Mouse (Mus musculus): ENCODE data around the gene Hmces. TPM values are rescaled to one million over a fixed set of nuclear protein-coding genes. Genes with fewer than 3 reads are reported as not detected.
"Not testable (repeated sequence)": the region's sequence is repeated elsewhere in the genome, so short reads cannot be mapped to it uniquely, and the experiment has no call there.

Hmces gene
- polyA plus RNA-seq, 1 experiment = 16.3 TPM

DNA sequence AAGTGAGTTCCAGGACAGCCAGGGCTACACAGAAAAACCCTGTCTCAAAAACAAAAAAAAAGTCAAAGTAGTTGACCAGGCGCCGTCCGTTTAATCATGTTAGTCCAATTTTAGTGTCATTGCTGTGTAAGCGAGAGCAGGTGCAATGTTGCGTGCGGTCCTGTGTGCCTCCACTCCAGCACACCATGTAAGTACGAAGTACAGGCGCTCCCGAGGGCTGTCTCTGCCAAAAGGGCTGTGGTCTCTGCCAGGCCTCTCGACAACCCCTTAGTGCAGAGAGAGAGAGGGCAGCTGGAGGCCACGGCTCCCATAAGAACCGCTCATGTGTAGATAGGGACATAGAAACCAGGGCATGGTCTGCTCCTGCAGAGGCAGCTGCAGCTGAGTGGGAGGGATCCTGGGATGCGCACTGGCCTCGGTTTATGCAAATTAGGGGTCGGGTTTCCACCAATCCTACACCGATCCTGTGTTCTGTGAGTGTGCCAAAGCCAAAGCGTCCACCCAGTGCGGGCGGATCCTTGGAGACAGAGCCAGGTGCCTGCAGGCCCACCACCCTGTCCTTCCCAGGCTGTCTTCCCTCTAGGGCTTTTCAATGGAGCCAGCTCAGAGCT lies 23.5 kb downstream of the Hmces start:
- Histone ChIP-seq H3K27me3 (ENCODE audit: control insufficient read depth, insufficient read depth, low read length) (no peaks in the 10 kb centered on the region), H3K4me1 (ENCODE audit: control insufficient read depth, insufficient read depth, insufficient read length) (no peaks in the 10 kb centered on the region), H3K36me3 (ENCODE audit: control insufficient read depth, insufficient read depth, low read length) (peaks cover 24% of the 10 kb centered on the region), H3K4me3 (ENCODE audit: extremely low read depth, insufficient read depth, insufficient read length) (no peak overlapping the region), H3K27ac (ENCODE audit: insufficient read depth, low read length) (no peak overlapping the region)
- 87% methylated on average over 19 of the region's 19 CpGs for WGBS
- TF ChIP-seq CTCF (IDR thresholded peaks at IDR 0.05; ENCODE audit: extremely low read depth, insufficient read depth, insufficient read length, insufficient replicate concordance) (no peak), POLR2A (IDR thresholded peaks at IDR 0.05; ENCODE audit: low read depth, low read length) (no peak)
- no peak for DNase-seq (ENCODE audit: low read depth in 1 of 2, low spot score in 2 of 2)

GRCm38 (mm10) chr6:87938941-87939340 lies 25.2 kb downstream of the Hmces start:
- Histone ChIP-seq H3K4me3 (ENCODE audit: extremely low read depth, insufficient read depth, insufficient read length) (no peak overlapping the region), H3K27me3 (ENCODE audit: control insufficient read depth, insufficient read depth, low read length) (no peaks in the 10 kb centered on the region), H3K4me1 (ENCODE audit: control insufficient read depth, insufficient read depth, insufficient read length) (no peaks in the 10 kb centered on the region), H3K36me3 (ENCODE audit: control insufficient read depth, insufficient read depth, low read length) (peaks cover 17% of the 10 kb centered on the region), H3K27ac (ENCODE audit: insufficient read depth, low read length) (no peak overlapping the region)
- TF ChIP-seq POLR2A (IDR thresholded peaks at IDR 0.05; ENCODE audit: low read depth, low read length) (no peak), CTCF (IDR thresholded peaks at IDR 0.05; ENCODE audit: extremely low read depth, insufficient read depth, insufficient read length, insufficient replicate concordance) (no peak)
- WGBS = 94% methylated on average over 3 of the region's 3 CpGs
- DNase-seq (ENCODE audit: low read depth in 1 of 2, low spot score in 2 of 2) = no peak

DNA sequence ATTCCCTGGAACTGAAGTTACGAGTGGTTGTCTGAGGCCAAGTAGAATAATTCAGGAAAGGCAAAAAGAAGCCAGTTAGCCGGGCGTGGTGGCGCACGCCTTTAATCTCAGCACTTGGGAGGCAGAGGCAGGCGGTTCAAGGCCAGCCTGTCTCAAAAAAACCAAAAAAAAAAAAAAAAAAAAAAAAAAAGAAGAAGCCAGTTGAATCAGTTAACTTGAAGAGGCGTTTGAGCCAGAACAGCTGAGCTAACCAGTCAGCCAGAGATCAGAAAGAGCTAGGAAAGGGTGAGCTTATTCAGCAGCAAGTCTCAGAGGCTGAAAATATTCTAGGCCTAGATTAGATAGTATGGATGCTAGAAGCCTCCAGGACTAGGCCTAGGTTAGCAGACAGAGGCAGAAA lies 28.4 kb downstream of the Hmces start:
- whole genome bisulfite sequencing = 85% methylated on average over 7 of the region's 7 CpGs
- no peaks in the 10 kb centered on the region for H3K4me1 ChIP-seq (ENCODE audit: control insufficient read depth, insufficient read depth, insufficient read length)
- TF ChIP-seq CTCF (IDR thresholded peaks at IDR 0.05; ENCODE audit: extremely low read depth, insufficient read depth, insufficient read length, insufficient replicate concordance) (no peak), POLR2A (IDR thresholded peaks at IDR 0.05; ENCODE audit: low read depth, low read length) (no peak)
- H3K4me3 ChIP-seq (ENCODE audit: extremely low read depth, insufficient read depth, insufficient read length) = no peak overlapping the region
- H3K27me3 ChIP-seq (ENCODE audit: control insufficient read depth, insufficient read depth, low read length) = no peaks in the 10 kb centered on the region
- no peak overlapping the region for H3K27ac ChIP-seq (ENCODE audit: insufficient read depth, low read length)
- H3K36me3 ChIP-seq (ENCODE audit: control insufficient read depth, insufficient read depth, low read length) = no peaks in the 10 kb centered on the region; the same call in 1 of the 2 replicates
- DNase-seq (ENCODE audit: low read depth in 1 of 2, low spot score in 2 of 2) = no peak

DNA sequence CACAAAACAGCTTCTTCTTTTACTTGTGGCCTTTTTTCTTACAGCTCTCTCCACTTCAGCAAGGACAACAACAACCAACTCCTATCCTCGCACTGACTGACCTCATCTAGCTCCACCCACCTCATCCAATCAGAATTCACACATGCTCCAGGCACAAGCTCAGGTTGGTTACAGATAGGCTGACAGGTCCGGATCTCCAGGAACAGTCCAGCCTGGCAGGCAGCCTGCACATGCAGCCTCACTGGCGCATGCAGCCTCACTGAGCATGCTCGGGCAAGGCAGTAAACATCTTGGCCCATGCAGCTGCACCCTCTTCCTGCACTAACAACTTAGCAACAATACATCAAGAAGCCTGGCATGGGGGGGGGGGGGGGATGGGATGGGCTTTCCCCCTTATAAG lies 48.7 kb downstream of the Hmces start:
- WGBS = 91% methylated on average over 4 of the region's 4 CpGs
- H3K4me3 ChIP-seq (ENCODE audit: extremely low read depth, insufficient read depth, insufficient read length); DNase-seq (ENCODE audit: low read depth in 1 of 2, low spot score in 2 of 2): not testable (repeated sequence)

GRCm38 (mm10) chr6:87970041-87970440 lies 56.3 kb downstream of the Hmces start:
- Histone ChIP-seq H3K36me3 (ENCODE audit: control insufficient read depth, insufficient read depth, low read length) (no peaks in the 10 kb centered on the region), H3K27ac (ENCODE audit: insufficient read depth, low read length) (no peak overlapping the region), H3K4me3 (ENCODE audit: extremely low read depth, insufficient read depth, insufficient read length) (no peak overlapping the region), H3K4me1 (ENCODE audit: control insufficient read depth, insufficient read depth, insufficient read length) (no peaks in the 10 kb centered on the region), H3K27me3 (ENCODE audit: control insufficient read depth, insufficient read depth, low read length) (no peaks in the 10 kb centered on the region)
- 55% methylated on average over 2 of the region's 2 CpGs for WGBS
- no peak for DNase-seq (ENCODE audit: low read depth in 1 of 2, low spot score in 2 of 2)
- no peak for TF ChIP-seq POLR2A (IDR thresholded peaks at IDR 0.05; ENCODE audit: low read depth, low read length)

More for the DNA sequence above, 48.7 kb downstream of the Hmces start:
- not testable (repeated sequence) for H3K4me1 ChIP-seq (ENCODE audit: control insufficient read depth, insufficient read depth, insufficient read length); H3K36me3 ChIP-seq (ENCODE audit: control insufficient read depth, insufficient read depth, low read length); H3K27me3 ChIP-seq (ENCODE audit: control insufficient read depth, insufficient read depth, low read length); H3K27ac ChIP-seq (ENCODE audit: insufficient read depth, low read length)

DNA sequence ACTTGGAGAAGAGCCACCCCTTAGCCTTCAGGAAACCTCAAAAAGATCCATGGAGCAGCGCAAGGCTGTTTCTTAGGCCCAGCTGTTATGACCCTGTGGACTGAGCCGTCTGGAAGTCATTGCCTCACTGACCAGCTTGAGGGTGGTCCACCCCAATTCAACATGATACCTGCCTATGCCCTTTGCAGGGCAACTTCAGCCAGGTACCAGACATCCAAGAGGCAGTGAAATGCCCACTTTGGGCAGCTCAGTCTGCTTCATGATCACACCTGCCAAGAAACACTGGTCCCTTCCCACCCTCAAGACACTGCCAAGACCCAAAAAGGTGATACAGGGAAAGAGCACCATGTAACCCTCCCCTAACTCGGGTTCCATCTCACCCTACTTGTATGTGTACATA lies 66.0 kb downstream of the Hmces start:
- no peaks in the 10 kb centered on the region for H3K36me3 ChIP-seq (ENCODE audit: control insufficient read depth, insufficient read depth, low read length)
- H3K4me1 ChIP-seq (ENCODE audit: control insufficient read depth, insufficient read depth, insufficient read length) = peaks cover 12% of the 10 kb centered on the region
- no peak for TF ChIP-seq CTCF (IDR thresholded peaks at IDR 0.05; ENCODE audit: extremely low read depth, insufficient read depth, insufficient read length, insufficient replicate concordance)
- no peak for TF ChIP-seq POLR2A (IDR thresholded peaks at IDR 0.05; ENCODE audit: low read depth, low read length)
- WGBS = 82% methylated on average over 3 of the region's 3 CpGs
- DNase-seq (ENCODE audit: low read depth in 1 of 2, low spot score in 2 of 2) = no peak
- H3K27me3 ChIP-seq (ENCODE audit: control insufficient read depth, insufficient read depth, low read length) = peaks cover 21% of the 10 kb centered on the region
- no peak overlapping the region for H3K4me3 ChIP-seq (ENCODE audit: extremely low read depth, insufficient read depth, insufficient read length)
- no peak overlapping the region for H3K27ac ChIP-seq (ENCODE audit: insufficient read depth, low read length)

DNA sequence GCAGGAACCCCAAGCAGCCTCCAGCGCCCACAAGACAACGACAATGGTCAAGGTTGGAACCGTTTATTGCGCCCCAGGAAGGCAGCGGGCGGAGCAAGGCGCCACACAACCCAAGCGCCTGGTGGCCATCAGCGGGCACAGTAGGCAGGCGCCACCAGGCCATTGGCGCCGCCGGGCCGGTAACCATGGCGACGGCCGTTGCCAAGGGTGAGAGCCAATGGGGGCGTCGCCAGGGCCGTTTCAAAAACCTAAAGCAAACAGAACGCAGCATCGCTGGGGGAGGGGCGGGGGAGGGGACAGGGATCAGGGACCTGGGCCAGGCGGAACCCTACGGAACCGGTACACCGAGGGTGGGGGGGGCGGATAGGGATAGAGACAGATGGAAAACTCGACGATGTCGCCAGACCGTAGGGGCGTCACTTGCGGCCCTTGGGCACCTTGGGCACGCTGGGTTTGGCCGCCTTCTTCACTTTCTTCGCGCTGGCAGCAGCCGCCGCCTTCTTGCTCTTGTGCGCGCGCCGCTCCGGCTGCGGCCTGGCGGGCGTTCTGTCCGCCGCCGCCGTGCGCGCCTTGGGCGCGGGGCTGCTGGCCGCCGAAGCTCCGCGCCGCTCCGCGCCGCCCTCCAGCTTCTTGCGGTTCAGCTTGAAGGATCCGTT lies 66.8 kb downstream of the Hmces start:
- Histone ChIP-seq H3K4me3 (ENCODE audit: extremely low read depth, insufficient read depth, insufficient read length) (peak overlapping the region; percentile 48; the same call in 1 of the 2 replicates), H3K36me3 (ENCODE audit: control insufficient read depth, insufficient read depth, low read length) (no peaks in the 10 kb centered on the region), H3K27ac (ENCODE audit: insufficient read depth, low read length) (no peak overlapping the region), H3K4me1 (ENCODE audit: control insufficient read depth, insufficient read depth, insufficient read length) (peaks cover 12% of the 10 kb centered on the region), H3K27me3 (ENCODE audit: control insufficient read depth, insufficient read depth, low read length) (peaks cover 21% of the 10 kb centered on the region)
- TF ChIP-seq CTCF (IDR thresholded peaks at IDR 0.05; ENCODE audit: extremely low read depth, insufficient read depth, insufficient read length, insufficient replicate concordance) (no peak), POLR2A (IDR thresholded peaks at IDR 0.05; ENCODE audit: low read depth, low read length) (no peak)
- peak in 1 of 2 experiments; percentile 19 for DNase-seq (ENCODE audit: low read depth in 1 of 2, low spot score in 2 of 2)
- WGBS = 2% methylated on average over 53 of the region's 66 CpGs
